Mouse (Mus musculus) forebrain, embryonic 14.5 days (tissue): ENCODE measurements around the gene Morn1. TPM values are rescaled to one million over a fixed set of nuclear protein-coding genes. Genes with fewer than 3 reads are reported as not detected.

ENCODE experiments used
- ATAC-seq: fragments of 200-750 bp; cut with Nextera tagmentation; 2 replicates; pipeline ENCODE4 v1.8.0; 2017; ENCODE audit warnings: mild to moderate bottlenecking, moderate library complexity
- DNase-seq: peaks from one replicate; pipeline ENCODE4 v3.0.0-alpha.2; 2015; ENCODE audit warnings: low spot score
- H3K27ac ChIP-seq: fragments of 300-500 bp; sonication (generic); 2 replicates; pipeline ENCODE4 v1.5.1; 2014; ENCODE audit warnings: low read depth, mild to moderate bottlenecking, control low read depth, low read length, moderate library complexity
- H3K27me3 ChIP-seq: fragments of 300-500 bp; sonication (generic); replicated peaks from 2 replicates; pipeline ENCODE4 v1.6.1; 2014; ENCODE audit warnings: low read length, control low read depth, mixed read lengths; ENCODE audit not compliant: control insufficient read depth, insufficient read depth
- H3K36me3 ChIP-seq: fragments of 300-500 bp; sonication (generic); 2 replicates; pipeline ENCODE4 v1.6.1; 2014; ENCODE audit warnings: low read length, control low read depth; ENCODE audit not compliant: control insufficient read depth, insufficient read depth
- H3K4me1 ChIP-seq: fragments of 300-500 bp; sonication (generic); 2 replicates; pipeline ENCODE4 v1.6.1; 2014; ENCODE audit warnings: antibody characterized with exemption, low read length, control low read depth; ENCODE audit not compliant: control insufficient read depth, insufficient read depth
- H3K4me2 ChIP-seq: fragments of 300-500 bp; sonication (generic); 2 replicates; pipeline ENCODE4 v1.6.1; 2014; ENCODE audit warnings: mild to moderate bottlenecking, control low read depth, low read length
- H3K4me3 ChIP-seq: fragments of 300-500 bp; sonication (generic); 2 replicates; pipeline ENCODE4 v1.5.1; 2014; ENCODE audit warnings: low read depth, low read length, control low read depth
- H3K9ac ChIP-seq: fragments of 300-500 bp; sonication (generic); 2 replicates; pipeline ENCODE4 v1.6.1; 2014; ENCODE audit warnings: mild to moderate bottlenecking, low read length, control low read depth, moderate library complexity
- H3K9me3 ChIP-seq: fragments of 300-500 bp; sonication (generic); replicated peaks from 2 replicates; pipeline ENCODE4 v1.6.1; 2016; ENCODE audit warnings: low read length, control low read depth, mixed read lengths; ENCODE audit not compliant: control insufficient read depth
- WGBS: fragments of 180-500 bp; shearing (Covaris S2); extraction: QIAGEN DNeasy Blood & Tissue Kit; methylation state at CpG from one replicate; pipeline ENCODE4 v1.1.7; 2014; 5-methylcytosine and 5-hydroxymethylcytosine counted together
- polyA plus RNA-seq: library from polyadenylated mRNA; unstranded; fragments of >200 nt; fragmentation: Nextera tagmentation; extraction: Ambion mirVana; gene quantifications from 2 replicates; pipeline ENCODE4 v1.2.1, GENCODE M21; 2014

Gene Morn1
- polyA plus RNA-seq, 1 experiment from 2014 or later: 7.1 TPM

DNA sequence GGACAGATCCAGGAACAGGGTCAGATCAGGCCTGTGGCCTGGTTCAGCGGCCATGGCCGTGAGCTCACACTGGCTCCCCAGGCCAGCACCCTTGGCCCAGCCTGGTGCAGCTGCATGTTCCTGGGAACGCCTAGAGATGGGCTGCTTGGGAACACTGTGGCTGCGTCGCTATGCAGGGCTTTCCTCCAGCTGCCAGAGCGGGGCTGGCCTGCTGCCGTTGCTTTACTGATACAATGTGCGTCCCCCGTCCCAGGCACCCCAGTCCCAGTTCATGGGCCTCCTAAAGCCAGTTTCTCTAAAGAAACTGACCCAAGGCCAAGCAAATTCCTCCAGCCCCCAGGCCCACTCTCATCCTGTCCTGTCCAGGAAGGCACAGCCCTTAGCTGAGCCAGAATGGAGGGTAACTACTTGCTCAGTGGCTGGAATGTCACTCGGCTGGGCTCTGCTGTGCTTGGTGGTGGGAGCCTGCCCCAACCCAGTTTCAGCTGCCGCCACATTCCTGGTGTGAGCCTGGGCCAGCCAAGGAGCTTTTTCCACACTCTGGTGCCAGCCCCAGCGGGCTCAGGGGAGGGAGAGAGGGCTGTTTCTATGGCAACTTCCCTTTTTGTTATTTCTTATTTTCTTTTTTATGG lies 57.6 kb downstream of the Morn1 start:
- WGBS: 33% methylated on average over 12 of the region's 12 CpGs
- Histone ChIP-seq H3K9ac (peak overlapping the region; percentile 41), H3K4me2 (no peak overlapping the region)

DNA sequence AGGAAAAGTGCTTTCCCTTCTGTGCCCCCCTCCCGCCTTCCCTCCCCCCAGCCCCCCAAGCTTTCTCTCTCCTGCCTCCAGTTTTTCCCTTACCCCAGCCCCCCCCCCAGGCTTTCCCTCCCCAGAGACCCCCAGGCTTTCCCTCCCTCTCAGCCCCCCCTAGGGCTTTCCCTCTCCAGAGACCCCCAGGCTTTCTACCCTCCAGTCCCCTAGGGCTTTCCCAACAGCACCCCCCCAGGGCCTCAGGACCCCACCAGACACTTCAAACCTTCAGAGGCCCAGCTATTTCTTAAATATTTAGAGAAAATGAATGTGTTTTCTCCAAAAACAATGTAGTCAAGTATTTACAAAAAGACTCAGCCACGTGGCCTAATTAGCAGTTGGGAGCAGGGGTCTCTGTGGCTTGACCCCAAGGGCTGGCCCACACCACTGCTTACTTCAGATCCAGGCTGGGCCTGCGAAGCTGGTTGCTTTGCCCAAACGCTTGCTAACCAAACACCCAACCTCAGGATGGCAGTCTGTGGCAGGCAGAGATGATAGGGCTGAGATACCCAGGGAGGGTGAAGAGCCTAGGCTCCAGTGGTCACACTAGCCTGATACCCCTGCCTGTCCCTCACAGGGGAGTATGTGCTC lies 58.3 kb downstream of the Morn1 start:
- H3K4me3 ChIP-seq: no peak overlapping the region
- WGBS: 44% methylated on average over 4 of the region's 4 CpGs
- ATAC-seq (peak; percentile 15; the same call in 1 of the 2 replicates), DNase-seq (no peak)
- H3K27ac ChIP-seq: peak overlapping the region; percentile 80; the same call in 1 of the 2 replicates
- H3K4me1 ChIP-seq: peaks cover 9% of the 10 kb centered on the region
- H3K9me3 ChIP-seq: no peaks in the 10 kb centered on the region
- H3K4me2 ChIP-seq: no peak overlapping the region
- no peaks in the 10 kb centered on the region for H3K36me3 ChIP-seq
- no peaks in the 10 kb centered on the region for H3K27me3 ChIP-seq
- H3K9ac ChIP-seq: no peak overlapping the region

More for the DNA sequence above, 57.6 kb downstream of the Morn1 start:
- H3K36me3 ChIP-seq: no peaks in the 10 kb centered on the region
- no peaks in the 10 kb centered on the region for H3K9me3 ChIP-seq
- no peak overlapping the region for H3K4me3 ChIP-seq
- H3K27ac ChIP-seq: peak overlapping the region; percentile 80
- peak; percentile 88 for ATAC-seq
- DNase-seq: peak; percentile 81
- no peaks in the 10 kb centered on the region for H3K27me3 ChIP-seq
- H3K4me1 ChIP-seq: peaks cover 9% of the 10 kb centered on the region

DNA sequence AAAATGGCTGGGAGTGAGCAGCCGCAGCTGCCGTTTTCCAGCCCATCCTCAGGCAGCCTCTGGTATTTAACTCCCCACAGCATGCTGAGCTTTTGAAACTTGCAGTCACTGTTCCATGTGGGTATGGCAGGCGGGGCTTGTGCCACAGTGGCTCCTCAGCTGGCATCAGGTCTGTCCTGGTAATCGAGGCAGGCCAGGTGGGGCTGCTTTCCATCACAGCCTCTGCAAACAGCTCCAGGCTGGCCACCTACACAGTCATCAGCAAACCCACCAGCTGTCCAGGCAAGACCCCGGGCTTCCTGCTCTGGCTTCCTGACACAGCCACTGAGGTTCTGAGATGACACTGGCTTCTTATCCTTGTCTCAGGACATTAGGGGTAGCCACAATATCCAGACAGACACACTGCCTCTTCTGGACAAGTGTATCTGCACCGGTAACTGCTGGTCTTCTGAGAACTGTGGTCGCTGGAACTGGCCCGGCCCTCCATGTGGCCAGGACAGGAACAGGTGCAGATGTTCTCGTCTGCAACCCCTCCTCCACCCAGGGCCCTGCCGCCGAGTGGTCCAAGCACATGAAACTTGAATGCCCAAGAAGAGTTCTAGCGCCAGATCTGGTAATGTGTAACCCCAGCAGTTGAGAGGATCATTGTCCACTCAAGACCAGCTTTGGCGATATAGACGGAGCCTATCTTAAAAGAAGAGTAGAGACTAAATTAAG lies 59.9 kb downstream of the Morn1 start:
- no peaks in the 10 kb centered on the region for H3K27me3 ChIP-seq
- no peak for ATAC-seq
- no peaks in the 10 kb centered on the region for H3K9me3 ChIP-seq
- H3K4me2 ChIP-seq: no peak overlapping the region
- H3K4me1 ChIP-seq: peaks cover 21% of the 10 kb centered on the region
- H3K27ac ChIP-seq: no peak overlapping the region
- H3K4me3 ChIP-seq: no peak overlapping the region
- DNase-seq: no peak
- no peaks in the 10 kb centered on the region for H3K36me3 ChIP-seq
- 70% methylated on average over 14 of the region's 14 CpGs for WGBS
- no peak overlapping the region for H3K9ac ChIP-seq

DNA sequence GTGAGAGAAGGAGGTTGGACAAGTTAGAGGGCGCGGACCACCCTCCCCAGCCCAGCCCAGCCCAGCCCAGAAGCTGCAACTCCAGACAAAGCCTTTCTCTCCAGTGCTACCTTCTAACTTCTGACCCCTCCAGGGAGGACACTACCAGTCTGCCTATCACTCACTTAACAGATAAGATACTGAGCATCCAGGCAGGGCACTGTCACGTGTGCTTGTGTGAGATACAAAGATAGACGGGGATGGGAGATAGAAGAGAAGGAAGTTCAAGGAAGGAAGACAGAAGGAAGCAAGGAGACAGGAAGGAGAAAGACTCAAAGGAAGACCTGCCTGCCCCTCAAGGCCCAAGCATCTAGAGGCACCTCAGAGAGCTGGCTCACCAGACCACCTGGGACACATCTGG lies 62.1 kb downstream of the Morn1 start:
- no peak overlapping the region for H3K9ac ChIP-seq
- H3K4me3 ChIP-seq: no peak overlapping the region
- no peak overlapping the region for H3K4me2 ChIP-seq
- H3K36me3 ChIP-seq: no peaks in the 10 kb centered on the region
- peaks cover 21% of the 10 kb centered on the region for H3K4me1 ChIP-seq
- no peaks in the 10 kb centered on the region for H3K9me3 ChIP-seq
- ATAC-seq (no peak), DNase-seq (no peak)
- H3K27me3 ChIP-seq: peaks cover 5% of the 10 kb centered on the region; the same call in 1 of the 2 replicates
- H3K27ac ChIP-seq: no peak overlapping the region
- 89% methylated on average over 4 of the region's 4 CpGs for WGBS

DNA sequence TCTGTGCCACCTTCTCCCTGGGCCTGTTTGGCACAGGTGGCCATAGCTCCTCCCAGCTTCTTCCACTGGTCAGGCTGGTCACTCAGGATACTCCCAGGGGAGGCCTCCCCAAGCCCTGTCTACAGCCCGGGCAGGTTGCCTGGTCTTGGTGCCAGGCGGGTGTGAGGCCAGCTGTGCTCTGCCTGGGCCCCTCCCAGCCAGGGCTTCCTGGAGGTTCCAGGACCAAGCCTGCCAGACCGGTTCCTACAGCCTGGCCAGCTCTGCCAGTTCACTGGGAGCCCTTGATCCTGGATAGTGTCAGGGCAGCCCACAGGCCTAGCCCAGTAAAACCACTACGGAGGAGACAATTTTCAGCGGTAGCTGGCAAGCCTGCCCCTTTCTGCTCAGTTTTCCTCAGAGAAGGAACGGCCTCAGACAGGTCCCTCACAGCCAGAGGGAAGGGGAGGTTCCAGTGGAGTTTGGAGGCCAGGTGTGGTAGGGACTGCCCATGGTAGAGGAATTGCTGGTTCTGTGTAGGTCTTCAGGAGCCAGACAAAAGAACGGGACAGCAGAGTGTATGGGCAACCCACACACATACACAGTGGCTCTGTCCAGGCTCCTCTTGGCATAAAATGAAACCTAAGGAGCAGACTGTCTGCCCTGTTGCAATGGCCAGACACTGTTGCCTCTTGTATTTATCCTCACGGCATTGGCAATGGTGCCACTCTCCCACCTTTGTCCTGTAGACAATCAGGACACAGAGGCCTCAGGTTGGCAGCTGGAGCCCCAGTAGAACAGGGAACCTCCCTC lies 62.7 kb downstream of the Morn1 start:
- H3K27ac ChIP-seq: no peak overlapping the region
- no peaks in the 10 kb centered on the region for H3K36me3 ChIP-seq
- peaks cover 5% of the 10 kb centered on the region; the same call in 1 of the 2 replicates for H3K27me3 ChIP-seq
- no peak for ATAC-seq
- no peak for DNase-seq
- 76% methylated on average over 8 of the region's 8 CpGs for WGBS
- H3K9ac ChIP-seq: no peak overlapping the region
- peaks cover 14% of the 10 kb centered on the region for H3K4me1 ChIP-seq
- no peak overlapping the region for H3K4me3 ChIP-seq
- no peak overlapping the region for H3K4me2 ChIP-seq
- no peaks in the 10 kb centered on the region for H3K9me3 ChIP-seq

DNA sequence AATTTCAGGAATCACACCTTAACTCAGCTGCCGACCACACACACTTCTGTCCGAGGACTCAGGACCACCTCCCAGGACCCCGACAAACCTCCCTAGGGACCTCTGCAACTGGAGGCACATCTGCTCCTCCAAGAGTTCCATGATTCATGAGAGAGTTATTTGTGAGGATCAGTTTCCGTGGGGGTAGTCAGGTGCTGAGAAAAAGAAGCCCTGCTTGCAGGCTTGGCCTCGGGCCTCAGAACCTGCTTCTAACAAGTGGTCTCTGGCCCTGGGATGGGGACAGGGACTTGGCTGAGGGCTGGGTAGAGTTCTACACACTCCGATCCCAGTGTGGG lies 63.5 kb downstream of the Morn1 start:
- no peak for DNase-seq
- Histone ChIP-seq H3K27ac (no peak overlapping the region), H3K4me1 (peaks cover 12% of the 10 kb centered on the region), H3K4me2 (no peak overlapping the region), H3K36me3 (peaks cover 5% of the 10 kb centered on the region; the same call in 1 of the 2 replicates), H3K27me3 (peaks cover 5% of the 10 kb centered on the region; the same call in 1 of the 2 replicates), H3K9ac (peak overlapping the region; percentile 69; the same call in 1 of the 2 replicates), H3K4me3 (no peak overlapping the region), H3K9me3 (no peaks in the 10 kb centered on the region)
- WGBS: 87% methylated on average over 6 of the region's 6 CpGs
- ATAC-seq: no peak

DNA sequence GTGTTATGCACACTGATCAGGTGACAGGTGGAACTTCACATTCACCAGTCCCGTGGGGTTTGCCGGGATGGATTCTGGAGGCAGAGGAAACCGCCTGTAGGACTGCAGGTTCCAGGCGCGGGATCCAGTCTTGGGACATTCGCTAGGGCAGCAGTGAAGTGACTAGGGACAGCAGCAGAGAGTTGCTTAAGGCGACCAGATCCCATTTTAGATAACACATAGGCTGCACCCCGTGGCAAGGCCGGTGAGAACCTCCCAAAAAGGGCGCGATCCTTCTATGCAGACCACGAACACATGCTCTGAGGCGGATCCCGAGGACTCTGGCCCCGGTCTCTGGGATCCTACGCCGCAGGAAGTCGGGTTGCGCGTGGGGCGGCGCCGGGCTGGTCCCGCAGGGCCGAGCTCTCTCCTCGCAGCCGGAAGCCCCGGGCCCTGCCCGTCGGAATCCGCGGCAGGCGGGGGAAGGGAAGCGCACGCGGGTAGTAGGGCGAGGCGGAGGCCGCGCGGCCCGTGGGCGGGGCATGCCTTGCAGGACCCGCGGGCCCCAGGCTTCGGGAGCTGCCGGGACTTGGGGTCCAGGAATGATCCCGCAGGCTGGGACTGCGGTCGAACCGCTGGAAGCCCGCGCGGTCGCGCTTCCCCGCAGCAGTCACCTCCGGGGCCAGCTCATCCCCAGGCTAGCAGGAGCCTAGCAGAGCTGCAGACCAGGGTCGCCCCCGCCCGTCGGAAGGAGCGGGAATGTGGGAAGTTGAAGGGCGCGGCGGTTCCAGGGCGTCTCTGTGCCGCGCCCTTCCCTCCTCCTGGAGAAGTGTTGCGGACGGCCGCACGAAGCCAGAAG lies 64.1 kb downstream of the Morn1 start:
- peak overlapping the region; percentile 69 for H3K9ac ChIP-seq
- no peak overlapping the region for H3K27ac ChIP-seq
- DNase-seq (peak; percentile 65), ATAC-seq (peak; percentile 87)
- peak overlapping the region; percentile 85 for H3K4me2 ChIP-seq
- H3K27me3 ChIP-seq: peaks cover 5% of the 10 kb centered on the region; the same call in 1 of the 2 replicates
- peaks cover 9% of the 10 kb centered on the region for H3K36me3 ChIP-seq
- peaks cover 12% of the 10 kb centered on the region for H3K4me1 ChIP-seq
- peak overlapping the region; percentile 34 for H3K4me3 ChIP-seq
- H3K9me3 ChIP-seq: no peaks in the 10 kb centered on the region
- WGBS: 7% methylated on average over 68 of the region's 73 CpGs
